Mouse (Mus musculus) forebrain, embryonic 13.5 days (tissue): ENCODE measurements around the gene Gm20517. TPM values are rescaled to one million over a fixed set of nuclear protein-coding genes. Genes with fewer than 3 reads are reported as not detected.
"Not testable (repeated sequence)": the region's sequence is repeated elsewhere in the genome, so short reads cannot be mapped to it uniquely, and the experiment has no call there.

Source experiments
- ATAC-seq: fragments of 200-750 bp; cut with Nextera tagmentation; 2 replicates; pipeline ENCODE4 v1.8.0; 2017
- H3K27ac ChIP-seq: fragments of 300-500 bp; sonication (generic); 2 replicates; pipeline ENCODE4 v1.5.1; 2015; ENCODE audit warnings: inconsistent platforms, mild to moderate bottlenecking, moderate library complexity
- H3K27me3 ChIP-seq: fragments of 300-500 bp; sonication (generic); 2 replicates; pipeline ENCODE4 v1.6.1; 2015; ENCODE audit warnings: mild to moderate bottlenecking, inconsistent platforms
- H3K36me3 ChIP-seq: fragments of 300-500 bp; sonication (generic); 2 replicates; pipeline ENCODE4 v1.6.1; 2015; ENCODE audit warnings: mild to moderate bottlenecking, inconsistent platforms; ENCODE audit not compliant: poor library complexity, severe bottlenecking
- H3K4me1 ChIP-seq: fragments of 300-500 bp; sonication (generic); 2 replicates; pipeline ENCODE4 v1.6.1; 2015; ENCODE audit warnings: inconsistent platforms
- H3K4me2 ChIP-seq: fragments of 300-500 bp; sonication (generic); 2 replicates; pipeline ENCODE4 v1.6.1; 2015; ENCODE audit warnings: inconsistent platforms, mild to moderate bottlenecking, moderate library complexity
- H3K4me3 ChIP-seq: fragments of 300-500 bp; sonication (generic); 2 replicates; pipeline ENCODE4 v1.5.1; 2015; ENCODE audit warnings: mild to moderate bottlenecking, inconsistent platforms
- H3K9ac ChIP-seq: fragments of 300-500 bp; sonication (generic); 2 replicates; pipeline ENCODE4 v1.6.1; 2015; ENCODE audit warnings: mild to moderate bottlenecking, inconsistent platforms
- H3K9me3 ChIP-seq: fragments of 300-500 bp; sonication (generic); replicated peaks from 2 replicates; pipeline ENCODE4 v1.6.1; 2016; ENCODE audit warnings: inconsistent platforms
- WGBS: fragments of 180-500 bp; shearing (Covaris S2); methylation state at CpG from one replicate; pipeline ENCODE4 v1.1.7; 2015; 5-methylcytosine and 5-hydroxymethylcytosine counted together
- polyA plus RNA-seq: library from polyadenylated mRNA; unstranded; fragments of >200 nt; fragmentation: Nextera tagmentation; extraction: Ambion mirVana; gene quantifications from 2 replicates; pipeline ENCODE4 v1.2.1, GENCODE M21; 2015

The Gm20517 gene
- polyA plus RNA-seq, 1 experiment from 2014 or later, result 1.7 TPM

- H3K4me1 ChIP-seq, result peaks cover 17% of the 10 kb centered on the region
- WGBS, result 91% methylated on average over 4 of the region's 4 CpGs
- H3K9me3 ChIP-seq, result no peaks in the 10 kb centered on the region
- no peaks in the 10 kb centered on the region for H3K27me3 ChIP-seq
- H3K4me3 ChIP-seq, result no peak overlapping the region
- no peak overlapping the region for H3K27ac ChIP-seq
- ATAC-seq, result no peak
- no peak overlapping the region for H3K9ac ChIP-seq
- H3K4me2 ChIP-seq, result no peak overlapping the region
- H3K36me3 ChIP-seq, result peaks cover 66% of the 10 kb centered on the region
These were observed 5.3 kb downstream of the Gm20517 start for GRCm38 (mm10) chr17:47616652-47617051.

DNA sequence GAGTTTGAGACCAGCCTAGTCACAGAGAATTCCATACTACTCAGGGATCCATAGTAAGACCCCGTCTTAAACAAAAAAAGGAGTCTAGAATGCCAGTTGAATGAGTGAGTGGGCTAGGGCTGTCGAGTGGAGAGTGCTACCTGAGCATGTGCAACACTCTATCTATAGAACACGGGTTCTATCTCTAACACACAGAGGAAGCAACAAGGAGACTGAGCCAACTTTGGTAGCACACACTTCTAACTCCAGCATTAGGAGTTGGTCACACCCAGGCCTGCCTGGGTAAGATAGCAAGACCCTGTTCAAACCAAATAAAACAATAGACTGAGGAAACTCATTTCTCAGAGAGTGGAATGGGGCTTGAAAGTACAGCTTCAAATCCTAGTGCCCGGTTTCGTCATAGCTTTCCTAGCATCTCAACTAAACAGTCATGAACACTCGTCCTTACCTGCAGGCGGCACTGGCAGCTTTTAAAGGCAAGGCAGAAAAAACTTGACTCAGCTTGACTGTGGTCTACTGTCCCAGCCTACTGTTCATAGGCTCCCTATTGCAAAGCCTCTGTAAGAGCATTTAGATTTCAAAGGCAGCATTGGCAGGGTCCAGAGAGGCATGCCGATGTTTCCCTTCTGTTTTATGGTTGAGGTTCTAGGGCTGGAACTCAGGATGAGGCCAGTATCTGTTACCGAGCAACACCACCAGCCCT, 6.4 kb downstream of the Gm20517 start:
- Histone ChIP-seq H3K4me3 (no peak overlapping the region), H3K27ac (no peak overlapping the region), H3K36me3 (peaks cover 77% of the 10 kb centered on the region), H3K9ac (no peak overlapping the region), H3K4me2 (no peak overlapping the region), H3K27me3 (no peaks in the 10 kb centered on the region), H3K4me1 (peaks cover 7% of the 10 kb centered on the region), H3K9me3 (no peaks in the 10 kb centered on the region)
- 94% methylated on average over 9 of the region's 9 CpGs for WGBS
- no peak for ATAC-seq

DNA sequence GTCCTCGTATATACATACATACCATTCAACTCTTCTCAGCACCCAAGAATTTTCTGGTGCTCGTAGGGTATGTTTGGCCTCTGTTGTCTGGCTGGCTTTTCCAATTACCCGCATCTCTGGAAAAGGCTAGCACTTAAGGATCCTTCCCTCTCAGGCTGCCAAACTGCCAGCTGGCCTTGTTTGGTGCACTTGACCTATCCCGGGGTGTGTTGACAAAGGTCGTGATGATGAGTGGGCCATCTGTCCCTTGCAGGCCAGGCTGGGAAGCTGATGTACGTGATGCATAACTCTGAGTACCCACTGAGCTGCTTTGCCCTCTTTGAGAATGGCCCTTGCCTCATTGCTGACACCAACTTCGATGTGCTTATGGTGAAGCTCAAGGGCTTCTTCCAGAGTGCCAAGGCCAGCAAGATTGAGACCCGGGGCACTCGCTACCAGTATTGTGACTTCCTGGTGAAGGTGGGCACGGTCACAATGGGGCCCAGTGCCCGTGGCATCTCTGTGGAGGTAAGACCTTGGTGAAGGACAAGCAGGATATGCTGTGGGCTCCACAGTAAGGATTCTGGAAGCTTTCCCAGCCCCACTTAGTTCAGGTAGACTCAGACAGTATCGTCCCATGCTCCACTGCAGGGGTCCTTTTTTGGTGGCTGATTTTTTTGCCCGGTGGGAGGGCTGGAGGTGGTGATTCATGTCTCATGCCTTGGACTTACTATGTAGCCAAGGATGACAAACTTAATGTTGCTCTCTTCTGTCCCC, 7.3 kb downstream of the Gm20517 start:
- Histone ChIP-seq H3K4me3 (no peak overlapping the region), H3K9ac (no peak overlapping the region), H3K9me3 (no peaks in the 10 kb centered on the region), H3K27me3 (no peaks in the 10 kb centered on the region), H3K4me1 (no peaks in the 10 kb centered on the region), H3K4me2 (no peak overlapping the region), H3K36me3 (peaks cover 82% of the 10 kb centered on the region), H3K27ac (no peak overlapping the region)
- WGBS, result 92% methylated on average over 13 of the region's 13 CpGs
- no peak for ATAC-seq

- Histone ChIP-seq H3K9me3 (no peaks in the 10 kb centered on the region), H3K27me3 (no peaks in the 10 kb centered on the region), H3K4me2 (no peak overlapping the region), H3K36me3 (peaks cover 74% of the 10 kb centered on the region), H3K4me3 (no peak overlapping the region), H3K9ac (no peak overlapping the region), H3K27ac (no peak overlapping the region), H3K4me1 (peaks cover under 1% of the 10 kb centered on the region; the same call in 1 of the 2 replicates)
- WGBS, result 95% methylated on average over 14 of the region's 14 CpGs
- ATAC-seq, result no peak
These were observed 11.6 kb downstream of the Gm20517 start for GRCm38 (mm10) chr17:47622912-47623554.

GRCm38 (mm10) chr17:47624572-47624971, 13.2 kb downstream of the Gm20517 start:
- not testable (repeated sequence) for H3K27me3 ChIP-seq, H3K9ac ChIP-seq, H3K27ac ChIP-seq, ATAC-seq, H3K4me2 ChIP-seq, H3K4me3 ChIP-seq, H3K9me3 ChIP-seq, H3K4me1 ChIP-seq
- 91% methylated on average over 5 of the region's 5 CpGs for WGBS
- H3K36me3 ChIP-seq, result peaks cover 63% of the 10 kb centered on the region

- Histone ChIP-seq H3K4me1 (peaks cover 9% of the 10 kb centered on the region), H3K9ac (no peak overlapping the region), H3K4me3 (no peak overlapping the region), H3K27ac (no peak overlapping the region), H3K27me3 (no peaks in the 10 kb centered on the region), H3K4me2 (no peak overlapping the region), H3K9me3 (no peaks in the 10 kb centered on the region), H3K36me3 (peaks cover 57% of the 10 kb centered on the region)
- WGBS, result 98% methylated on average over 2 of the region's 2 CpGs
- no peak for ATAC-seq
These were observed 13.7 kb downstream of the Gm20517 start for GRCm38 (mm10) chr17:47625088-47625487.

- no peak overlapping the region for H3K4me2 ChIP-seq
- no peak overlapping the region for H3K9ac ChIP-seq
- no peaks in the 10 kb centered on the region for H3K27me3 ChIP-seq
- no peak overlapping the region for H3K27ac ChIP-seq
- H3K9me3 ChIP-seq, result no peaks in the 10 kb centered on the region
- H3K4me1 ChIP-seq, result peaks cover 16% of the 10 kb centered on the region
- 90% methylated on average over 5 of the region's 5 CpGs for WGBS
- no peak overlapping the region for H3K4me3 ChIP-seq
- no peak for ATAC-seq
- peaks cover 48% of the 10 kb centered on the region for H3K36me3 ChIP-seq
These were observed 14.6 kb downstream of the Gm20517 start for GRCm38 (mm10) chr17:47626031-47626430.

DNA sequence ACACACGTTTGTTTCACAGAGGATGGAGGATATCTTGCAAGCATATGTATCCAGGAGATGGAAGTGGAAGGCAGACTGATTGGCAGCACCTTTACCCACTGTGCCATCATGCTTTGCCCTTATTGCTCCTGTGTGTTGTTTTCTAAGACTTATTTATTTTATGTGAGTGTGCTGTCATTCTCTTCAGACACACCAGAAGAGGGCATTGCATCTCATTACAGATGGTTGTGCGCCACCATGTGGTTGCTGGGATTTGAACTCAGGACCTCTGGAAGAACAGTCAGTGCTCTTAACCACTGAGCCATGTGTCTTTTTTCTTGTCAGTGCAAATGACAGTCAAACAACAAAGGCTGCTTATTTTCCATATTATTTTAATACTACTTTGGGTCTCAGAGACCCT, 16.4 kb downstream of the Gm20517 start:
- H3K27ac ChIP-seq, result no peak overlapping the region
- H3K4me3 ChIP-seq, result no peak overlapping the region
- peak overlapping the region; percentile 91 for H3K4me2 ChIP-seq
- H3K4me1 ChIP-seq, result peaks cover 33% of the 10 kb centered on the region
- no peak overlapping the region for H3K9ac ChIP-seq
- 83% methylated on average over 2 of the region's 2 CpGs for WGBS
- ATAC-seq, result no peak
- H3K36me3 ChIP-seq, result peaks cover 32% of the 10 kb centered on the region
- no peaks in the 10 kb centered on the region for H3K9me3 ChIP-seq
- no peaks in the 10 kb centered on the region for H3K27me3 ChIP-seq

- H3K36me3 ChIP-seq, result peaks cover 19% of the 10 kb centered on the region
- under 1% methylated on average over 62 of the region's 63 CpGs for WGBS
- peak; percentile 95 for ATAC-seq
- H3K4me2 ChIP-seq, result peak overlapping the region; percentile 91
- peak overlapping the region; percentile 95 for H3K27ac ChIP-seq
- no peaks in the 10 kb centered on the region for H3K9me3 ChIP-seq
- peak overlapping the region; percentile 84 for H3K9ac ChIP-seq
- no peaks in the 10 kb centered on the region for H3K27me3 ChIP-seq
- peak overlapping the region; percentile 69 for H3K4me3 ChIP-seq
- peaks cover 42% of the 10 kb centered on the region for H3K4me1 ChIP-seq
These were observed 17.7 kb downstream of the Gm20517 start for GRCm38 (mm10) chr17:47628851-47629676.

- H3K36me3 ChIP-seq, result peaks cover 10% of the 10 kb centered on the region
- H3K9ac ChIP-seq, result peak overlapping the region; percentile 84
- peak; percentile 68 for ATAC-seq
- H3K4me2 ChIP-seq, result peak overlapping the region; percentile 91
- under 1% methylated on average over 60 of the region's 61 CpGs for WGBS
- peaks cover 42% of the 10 kb centered on the region for H3K4me1 ChIP-seq
- H3K4me3 ChIP-seq, result peak overlapping the region; percentile 69
- no peaks in the 10 kb centered on the region for H3K9me3 ChIP-seq
- H3K27me3 ChIP-seq, result no peaks in the 10 kb centered on the region
- peak overlapping the region; percentile 95 for H3K27ac ChIP-seq
These were observed 18.6 kb downstream of the Gm20517 start for GRCm38 (mm10) chr17:47629717-47630677.

DNA sequence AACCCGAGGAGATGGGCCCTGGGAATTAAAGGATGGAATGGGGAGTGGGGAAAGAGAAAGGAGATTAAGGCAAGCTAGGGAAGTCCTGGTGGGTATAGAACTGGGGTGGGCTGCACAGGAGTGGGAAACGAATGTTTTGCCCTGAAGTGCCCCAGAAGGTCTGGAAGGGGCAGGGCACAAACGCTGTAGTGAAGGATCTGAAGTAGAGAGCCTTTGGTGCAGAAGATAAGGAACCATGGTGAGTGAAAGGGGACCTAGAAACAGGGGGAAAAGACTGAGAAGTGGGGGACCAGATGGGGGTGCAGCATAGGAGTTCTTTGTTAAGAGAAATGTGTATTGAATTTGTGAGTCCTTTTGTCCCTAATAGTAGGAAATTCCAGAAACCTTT, 19.3 kb downstream of the Gm20517 start, which contains the start of gene Usp49:
Gene Usp49 (plus strand): TSS at position 13 of the 388 bp plus-strand sequence.
- peak within 1 kb of the TSS; percentile 95 for H3K27ac ChIP-seq
- peaks cover 42% of the 10 kb centered on the region for H3K4me1 ChIP-seq
- ATAC-seq, result no peak
- peak within 1 kb of the TSS; percentile 84 for H3K9ac ChIP-seq
- no peaks in the 10 kb centered on the region for H3K27me3 ChIP-seq
- H3K9me3 ChIP-seq, result no peaks in the 10 kb centered on the region
- H3K4me2 ChIP-seq, result peak within 1 kb of the TSS; percentile 91
- 0% methylated on average over 3 of the region's 3 CpGs for WGBS
- peak within 1 kb of the TSS; percentile 69 for H3K4me3 ChIP-seq
- peaks cover 11% of the 10 kb centered on the region for H3K36me3 ChIP-seq
